Mouse (Mus musculus) CD8-positive naive resting alpha-beta T cell, adult 2 months (primary cell): Measurements from ENCODE around the gene 1700001L19Rik.

ENCODE experiments used
- DNase-seq, 2 experiments: peaks; one replicate each; pipeline ENCODE4 v3.0.0; 2022; ENCODE audit warnings: low read depth in 2 of 2, low spot score in 2 of 2

Gene 1700001L19Rik

DNA sequence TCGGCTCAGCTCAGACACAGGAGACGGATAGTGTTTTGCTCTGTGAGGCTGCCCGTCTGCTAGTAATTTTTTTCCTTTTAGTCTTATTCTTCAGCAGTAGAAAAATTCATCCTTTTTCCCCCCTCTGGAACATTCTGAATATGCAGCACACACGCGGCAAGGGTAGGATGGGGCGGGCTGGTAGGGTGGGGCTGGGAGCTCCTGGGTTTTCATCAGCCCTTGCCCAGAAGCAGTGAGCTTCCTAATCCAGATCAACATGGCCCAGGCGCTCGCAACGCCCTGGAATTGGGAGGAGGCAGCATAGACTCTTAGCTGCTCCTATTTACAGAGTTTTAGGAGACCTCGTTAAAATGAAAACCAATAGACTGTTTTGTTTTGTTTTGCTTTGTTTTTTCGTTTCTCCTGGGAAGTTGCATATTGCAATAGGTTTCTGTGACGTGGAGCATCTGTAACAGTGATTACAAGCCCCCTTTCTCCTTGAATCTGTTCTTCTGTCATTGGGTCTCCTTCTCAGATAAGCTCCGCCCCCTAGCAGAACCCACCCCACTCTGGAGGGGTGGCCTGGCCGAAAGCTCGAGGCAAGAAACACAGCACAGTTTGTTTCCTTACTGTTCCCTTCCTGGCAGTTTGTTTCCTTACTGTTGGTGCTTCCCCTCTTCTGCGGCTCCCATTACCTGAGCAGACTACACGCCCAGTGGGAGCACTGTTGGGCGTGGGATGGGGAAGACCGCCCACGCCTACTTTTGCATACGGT is 10.6 kb downstream of the 1700001L19Rik start:
- DNase-seq: no peak

DNA sequence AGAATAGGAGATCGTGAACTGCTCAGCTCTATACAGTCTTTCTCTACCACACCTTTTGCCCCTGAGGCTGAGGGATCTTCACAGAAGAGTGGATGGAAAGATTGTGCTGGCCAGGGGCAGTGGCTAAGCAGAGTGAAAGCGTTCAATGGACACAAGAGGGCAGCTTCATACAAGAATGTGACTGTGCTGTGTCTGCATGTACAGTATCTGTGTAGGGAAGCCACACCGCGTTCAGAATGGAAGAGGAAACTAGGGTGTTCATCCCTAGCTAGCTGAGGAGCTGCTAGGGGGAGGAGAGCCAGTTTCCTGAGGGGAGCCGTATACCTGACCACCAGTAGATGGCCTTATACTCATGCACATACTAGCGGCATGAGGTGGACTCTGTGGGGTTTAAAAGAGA is 25.6 kb downstream of the 1700001L19Rik start:
- no peak for DNase-seq

DNA sequence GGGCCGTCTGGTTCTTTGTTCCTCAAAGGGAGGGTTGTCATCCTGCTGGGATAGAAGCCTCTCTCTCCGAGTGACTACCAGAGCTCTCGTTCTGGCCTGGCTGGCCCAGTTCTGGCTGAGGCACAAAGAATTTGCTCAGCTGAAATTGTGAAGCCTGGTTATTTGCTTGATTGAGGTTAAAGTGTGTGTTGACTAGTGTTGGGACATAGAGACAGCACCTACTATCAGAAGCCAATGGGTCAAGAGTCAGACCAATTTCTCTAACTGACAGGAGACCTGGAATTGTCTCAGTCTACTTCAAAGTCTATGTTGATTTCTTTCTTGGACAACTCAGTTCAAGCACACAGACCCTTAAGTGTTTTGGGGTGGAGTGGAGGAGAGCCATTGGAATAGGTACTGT is 29.8 kb downstream of the 1700001L19Rik start:
- no peak for DNase-seq

DNA sequence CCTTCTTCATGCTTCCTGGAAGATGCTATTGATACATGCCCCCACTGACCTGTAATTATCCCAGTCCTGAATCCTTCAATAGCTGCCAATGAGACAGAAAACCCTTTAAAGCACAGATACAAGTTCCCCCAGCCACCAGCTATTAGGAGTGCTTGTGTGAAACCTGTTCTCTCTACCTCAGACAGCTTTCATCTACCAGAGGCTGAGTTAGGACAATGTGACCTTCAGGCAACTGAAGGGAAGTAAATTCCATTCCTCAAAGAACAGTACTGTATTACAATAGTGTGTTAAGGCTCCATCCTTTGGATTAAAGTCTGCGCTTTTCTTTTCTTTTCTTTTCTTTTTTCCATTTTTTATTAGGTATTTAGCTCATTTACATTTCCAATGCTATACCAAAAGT is 45.6 kb downstream of the 1700001L19Rik start:
- DNase-seq: no peak
